Mouse (Mus musculus): ENCODE data around the gene Krt75.

Krt75 gene

DNA sequence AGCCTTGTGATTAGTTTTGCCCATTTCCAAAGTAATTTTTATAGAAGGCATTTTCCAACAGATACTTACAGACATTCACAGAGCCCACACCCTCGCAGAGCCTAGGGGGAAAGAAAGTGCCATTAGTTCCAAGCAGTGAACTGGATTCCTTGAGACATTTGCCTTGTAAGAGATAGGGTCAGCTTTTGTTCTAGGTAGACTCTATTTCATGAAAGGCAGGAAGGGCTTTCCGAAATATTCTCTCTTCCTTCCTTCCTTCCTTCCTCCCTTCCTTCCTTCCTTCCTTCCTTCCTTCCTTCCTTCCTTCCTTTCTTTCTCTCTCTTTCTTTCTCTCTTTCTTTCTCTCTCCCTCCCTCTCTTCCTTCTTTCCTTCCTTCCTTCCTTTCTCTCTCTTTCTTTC is 56.5 kb downstream of the Krt75 start, which contains the start of gene Gm49425:
Gene Gm49425 (minus strand): TSS at position 101 of the 400 bp plus-strand sequence.
- in situ Hi-C loops (cut with MboI, MseI) = loop anchor here (5.0 kb wide), 1 partner anchor 85 kb away; no protein-coding TSS in a partner anchor

All from T-helper 2 cell (primary cell).